ENCODE assay signal across 15 mouse cellular contexts in the genomic region with DNA sequence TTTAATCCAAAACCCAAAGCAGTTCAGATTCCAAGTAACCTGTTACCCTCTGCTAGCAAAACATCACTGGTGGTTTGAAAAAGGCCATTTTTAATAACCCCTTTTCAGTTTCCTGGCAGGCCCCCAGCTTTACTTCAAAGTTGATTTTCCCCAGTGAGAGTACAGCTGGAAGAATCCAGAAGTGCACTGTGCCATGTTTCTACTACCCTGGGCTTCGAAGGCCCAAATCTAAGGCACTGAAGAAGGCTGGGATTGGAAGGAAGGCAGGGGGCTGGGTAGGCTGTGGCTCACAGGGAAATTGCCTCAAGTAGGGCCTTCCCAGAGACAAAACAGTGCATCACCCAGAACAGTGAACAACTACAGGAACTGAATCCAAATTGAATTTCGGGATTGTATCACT.
"Had no signal": no experiment of that assay in that cellular context is flagged by ENCODE, and none has a peak within 500 bp of the region (broad histone marks: within the 10 kb centered on the region; RNA-seq: fewer than 3 reads in every experiment).

No protein-coding gene starts in this region.

- H3K4me1 ChIP-seq: neural tube, embryonic 15.5 days; stomach, embryonic 15.5 days had no signal

- DNase-seq: retina, postnatal 1 day; right cerebral cortex, adult 18-20 months; right cerebral cortex, postnatal 14 days; right cerebral cortex, postnatal 25 days; right cerebral cortex, postnatal 4 days; spleen, adult 18-20 months; thymus, adult 18-20 months; thymus, adult 2 months; thymus, postnatal 14 days; thymus, postnatal 25 days; thymus, postnatal 36 days; thymus, postnatal 4 days had no signal

- H3K9me3 ChIP-seq: neural tube, embryonic 15.5 days; stomach, embryonic 15.5 days had no signal

- H3K36me3 ChIP-seq: neural tube, embryonic 15.5 days; stomach, embryonic 15.5 days had no signal

- H3K4me2 ChIP-seq: neural tube, embryonic 15.5 days; stomach, embryonic 15.5 days had no signal

- H3K4me3 ChIP-seq: neural tube, embryonic 15.5 days; stomach, embryonic 15.5 days had no signal

- H3K9ac ChIP-seq: neural tube, embryonic 15.5 days; stomach, embryonic 15.5 days had no signal

- H3K27ac ChIP-seq: neural tube, embryonic 15.5 days; stomach, embryonic 15.5 days; stomach, postnatal 0 days had no signal
